Mouse (Mus musculus): Measurements from ENCODE around the gene Lsamp.

DNA sequence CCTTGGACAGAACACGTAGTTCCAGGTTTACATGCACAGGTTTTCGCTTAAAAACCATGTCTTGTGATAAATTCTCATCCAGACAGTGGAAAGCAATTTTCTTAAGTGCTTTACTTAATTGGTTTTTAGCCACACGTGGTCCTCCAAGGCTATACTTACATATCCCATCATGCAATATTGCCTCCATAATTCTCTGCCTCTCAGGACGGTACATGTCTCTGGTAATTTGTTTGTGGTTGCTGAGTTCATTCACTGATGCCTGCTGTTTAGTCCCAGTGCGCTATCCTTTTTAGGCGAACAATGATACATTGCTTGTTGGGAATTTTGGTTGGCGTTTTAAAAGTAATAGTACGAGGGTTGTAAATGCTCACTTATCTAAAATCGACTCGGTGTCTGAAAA lies 453.7 kb downstream of the Lsamp start:
- TF ChIP-seq POLR2A (IDR thresholded peaks at IDR 0.05; ENCODE audit: low read depth, low read length) (no peak), CTCF (IDR thresholded peaks at IDR 0.05; ENCODE audit: extremely low read depth, insufficient read depth, insufficient read length, insufficient replicate concordance) (no peak)
